Mouse (Mus musculus) gastrocnemius, postnatal 25 days (tissue): Measurements from ENCODE around the gene Tcirg1. TPM values are rescaled to one million over a fixed set of nuclear protein-coding genes. Genes with fewer than 3 reads are reported as not detected.

ENCODE experiments used
- DNase-seq: peaks from one replicate; pipeline ENCODE4 v3.0.0; 2022
- total RNA-seq, 2 experiments: library from RNA; stranded (reverse); gene quantifications; 1 replicate in 1 of 2; 2 replicates in 1 of 2; pipeline ENCODE4 v1.2.3; 2021

Tcirg1 gene
- total RNA-seq, 2 experiments from 2014 or later, result 5.2 to 7.0 TPM

DNA sequence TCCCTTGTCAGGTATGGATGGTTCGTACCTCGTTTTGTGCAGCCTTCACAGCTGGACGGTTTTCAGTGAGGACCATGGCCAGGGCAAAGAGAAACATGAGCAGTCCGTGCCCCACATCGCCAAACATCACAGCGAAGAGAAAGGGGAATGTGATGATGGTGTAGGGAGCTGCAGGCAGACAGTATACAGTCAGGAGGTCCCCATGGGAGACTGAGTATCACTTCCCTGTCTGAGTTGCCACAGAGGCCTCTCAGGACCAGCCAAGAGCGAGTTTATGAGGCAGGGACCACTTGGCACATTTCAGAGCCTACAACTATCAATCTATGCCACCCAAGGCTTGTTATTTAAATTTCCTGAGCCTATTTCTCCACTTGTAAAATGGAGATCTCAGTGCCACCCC, 8.0 kb downstream of the Tcirg1 start:
- DNase-seq, result no peak

DNA sequence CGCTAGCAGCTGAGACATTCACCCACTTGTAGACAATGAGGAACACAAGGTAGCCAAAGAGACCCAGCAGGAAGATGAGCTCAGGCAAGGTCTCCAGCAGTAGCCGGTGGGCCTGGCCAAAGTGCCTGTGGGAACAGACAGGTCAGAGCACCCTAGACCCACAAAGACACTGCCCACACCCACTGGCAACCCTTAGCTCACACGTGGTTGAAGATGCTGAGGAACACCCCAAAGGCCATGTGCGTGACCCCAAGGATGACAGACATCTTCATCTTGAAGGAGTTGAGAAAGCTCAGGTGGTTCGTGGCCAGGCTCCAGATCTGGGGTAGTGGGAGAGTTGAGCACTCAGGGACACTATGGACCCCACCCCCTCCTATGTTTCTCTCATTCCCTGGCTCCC, 9.4 kb downstream of the Tcirg1 start:
- DNase-seq, result no peak

DNA sequence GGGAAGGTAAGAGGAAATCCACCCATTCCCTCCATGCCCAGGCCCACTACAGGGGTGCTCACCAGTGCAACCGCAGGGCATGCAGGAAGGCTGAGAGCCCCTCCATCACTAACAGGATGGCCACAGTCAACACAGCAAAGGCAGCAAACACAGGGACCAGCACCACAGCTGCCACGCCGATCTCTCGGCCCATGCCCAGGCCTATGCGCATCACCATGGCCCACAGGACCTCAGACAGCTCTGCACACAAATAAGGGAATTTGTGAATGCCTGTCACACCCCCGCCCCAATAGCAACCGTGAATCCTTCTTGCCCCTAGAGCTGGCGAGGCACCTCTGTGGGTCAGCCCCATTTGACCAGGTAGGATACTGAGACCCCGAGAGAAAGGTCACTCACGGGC, 10.7 kb downstream of the Tcirg1 start:
- no peak for DNase-seq

DNA sequence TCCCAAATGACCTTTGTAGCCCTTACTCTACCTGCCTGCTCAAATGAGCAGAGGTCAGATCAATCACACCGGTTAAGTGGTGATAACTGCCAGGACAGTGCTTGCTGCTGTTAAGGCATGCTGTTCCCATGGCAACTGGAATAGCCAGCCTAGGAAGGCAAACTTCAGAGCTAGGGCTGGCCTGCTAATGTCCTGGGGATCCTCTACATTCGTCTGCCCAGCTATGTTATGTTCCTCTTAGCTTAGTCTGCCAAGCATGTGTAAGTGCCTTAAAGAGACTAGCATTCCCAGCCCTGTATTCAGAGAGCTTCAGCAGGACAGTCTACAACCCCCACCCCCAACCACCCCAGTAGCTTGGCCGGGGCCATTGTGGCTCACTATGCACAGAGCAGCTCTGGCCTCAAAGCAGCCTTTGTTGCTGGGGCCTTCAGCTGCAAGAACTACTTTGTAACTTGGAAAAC, 11.7 kb downstream of the Tcirg1 start:
- no peak for DNase-seq

DNA sequence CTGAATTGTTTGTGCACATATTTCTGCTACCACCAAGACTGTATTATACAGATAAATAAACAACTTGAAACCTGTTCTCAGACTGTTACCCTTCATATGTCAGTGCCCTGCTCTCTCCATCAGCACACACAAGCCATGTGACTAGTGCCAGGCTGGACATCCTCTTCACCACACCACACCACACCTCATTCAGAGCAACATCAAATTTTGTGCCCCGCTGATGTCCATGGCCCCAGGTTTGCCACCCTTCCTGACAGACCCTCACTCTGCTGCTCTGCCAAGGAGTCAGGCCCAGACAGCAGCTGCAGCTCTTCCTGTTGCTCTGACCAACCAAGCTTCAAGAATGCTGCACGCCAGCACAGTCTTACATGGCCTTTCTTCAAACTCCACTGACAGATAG, 12.6 kb downstream of the Tcirg1 start:
- no peak for DNase-seq

DNA sequence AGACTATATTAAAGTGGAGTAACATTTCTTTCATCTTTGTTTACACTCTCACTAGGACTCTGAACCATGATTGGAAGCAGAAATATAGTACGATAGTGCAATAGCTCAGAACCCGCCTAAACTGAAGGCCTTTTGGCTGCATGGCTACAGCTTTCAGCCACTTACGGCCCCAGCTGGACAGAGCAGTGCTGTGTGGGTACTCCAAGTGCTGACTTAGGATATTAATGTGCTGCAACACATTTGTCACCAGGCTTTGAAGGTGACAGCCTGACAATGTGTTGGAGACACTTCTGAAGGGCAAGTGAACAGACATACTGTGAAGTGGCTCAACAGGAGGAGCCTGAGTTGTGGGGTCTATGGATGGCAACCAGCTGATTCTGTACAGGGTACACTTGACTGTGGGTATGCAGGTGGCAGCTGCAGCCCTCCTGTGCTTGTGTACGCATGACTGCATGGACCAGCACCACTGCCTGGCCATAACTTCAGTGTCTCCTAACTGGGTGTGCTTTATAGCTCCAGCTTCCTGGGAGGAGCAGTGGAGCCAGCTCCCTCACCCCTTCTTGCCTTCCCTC, 13.3 kb downstream of the Tcirg1 start:
- DNase-seq, result no peak

DNA sequence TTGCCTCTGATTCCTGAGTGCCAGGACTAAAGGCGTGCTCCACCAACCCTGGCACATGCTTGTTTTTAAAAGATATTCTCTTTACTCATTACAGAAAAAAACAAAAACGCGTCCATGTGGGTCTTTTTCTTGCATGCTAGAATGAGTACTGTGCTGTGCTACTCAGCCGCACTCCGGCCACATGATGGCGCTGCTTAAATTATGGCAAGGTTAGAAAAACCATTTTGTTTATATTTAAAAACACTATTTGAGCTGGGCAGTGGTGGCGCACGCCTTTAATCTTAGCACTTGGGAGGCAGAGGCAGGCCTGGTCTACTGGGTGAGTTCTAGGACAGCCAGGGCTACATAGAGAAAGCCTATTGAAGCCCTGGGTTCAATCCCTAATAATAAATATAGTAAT, 16.8 kb downstream of the Tcirg1 start:
- DNase-seq, result no peak

DNA sequence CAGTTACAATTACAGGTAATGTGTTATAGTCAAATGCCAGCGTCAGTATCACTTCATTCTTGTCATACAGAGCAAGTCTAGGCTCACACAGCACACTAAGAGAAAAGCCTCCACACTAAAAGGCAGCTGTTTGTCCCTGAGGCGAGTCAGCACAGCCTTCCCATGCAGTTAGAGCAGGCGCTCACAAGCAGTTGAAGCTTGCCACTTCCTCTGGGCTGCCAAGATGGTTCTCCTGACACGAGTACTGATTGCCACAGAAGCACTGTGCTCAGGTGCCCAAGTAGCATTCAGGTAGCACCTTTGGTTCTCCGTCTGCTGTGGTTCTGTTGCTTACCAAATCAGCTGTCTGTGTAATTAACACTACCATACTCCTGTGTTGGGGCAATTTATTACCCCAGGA, 17.8 kb downstream of the Tcirg1 start:
- DNase-seq, result no peak

DNA sequence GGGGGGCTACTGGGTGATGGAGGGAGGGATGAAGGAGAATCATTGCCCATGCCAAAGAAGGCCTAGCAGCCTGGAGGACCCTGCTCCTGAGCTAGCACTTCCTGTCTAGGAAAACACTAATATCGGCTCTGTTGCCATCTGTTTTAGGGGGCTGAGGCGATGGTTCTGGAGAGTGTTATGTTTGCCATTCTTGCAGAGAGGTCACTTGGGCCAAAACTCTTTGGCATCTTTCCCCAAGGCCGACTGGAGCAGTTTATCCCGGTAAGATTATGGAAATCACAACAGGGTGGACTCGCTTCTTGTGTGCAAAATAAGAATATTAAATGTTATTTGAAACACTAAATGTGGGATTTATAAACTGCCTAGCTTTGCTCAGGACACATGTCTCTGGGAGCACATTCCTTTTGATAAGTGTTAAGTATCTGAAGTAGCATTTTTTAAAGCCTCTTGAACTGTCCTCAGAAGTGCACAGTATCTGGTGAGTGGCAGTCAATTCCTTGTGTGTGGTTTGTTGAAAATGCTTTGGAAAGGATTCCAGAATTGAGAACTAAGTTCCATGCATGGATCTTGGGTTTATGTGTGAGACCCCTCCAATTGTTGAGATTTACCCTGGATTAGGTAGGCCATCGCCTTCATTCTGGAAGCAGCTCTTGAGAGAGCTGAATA, 22.5 kb downstream of the Tcirg1 start:
- DNase-seq, result no peak

DNA sequence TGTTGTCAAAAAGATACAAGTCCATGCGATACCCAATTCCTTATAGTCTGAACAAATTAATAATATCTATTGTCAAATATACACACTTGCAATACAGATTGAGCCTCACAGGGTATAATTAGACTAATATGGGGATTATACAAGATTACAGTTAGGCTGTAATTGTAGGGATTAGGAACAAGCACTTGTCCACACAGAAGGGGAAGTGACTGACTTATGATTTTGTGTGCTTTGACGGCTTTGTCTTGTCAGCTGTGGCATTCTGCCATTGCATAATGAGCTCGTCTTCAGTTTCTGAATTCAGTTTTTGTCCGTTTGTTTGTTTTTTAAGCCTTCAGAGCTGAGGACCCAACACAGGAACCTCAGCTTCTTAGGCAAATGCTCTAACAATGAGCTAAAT, 24.7 kb downstream of the Tcirg1 start:
- no peak for DNase-seq

DNA sequence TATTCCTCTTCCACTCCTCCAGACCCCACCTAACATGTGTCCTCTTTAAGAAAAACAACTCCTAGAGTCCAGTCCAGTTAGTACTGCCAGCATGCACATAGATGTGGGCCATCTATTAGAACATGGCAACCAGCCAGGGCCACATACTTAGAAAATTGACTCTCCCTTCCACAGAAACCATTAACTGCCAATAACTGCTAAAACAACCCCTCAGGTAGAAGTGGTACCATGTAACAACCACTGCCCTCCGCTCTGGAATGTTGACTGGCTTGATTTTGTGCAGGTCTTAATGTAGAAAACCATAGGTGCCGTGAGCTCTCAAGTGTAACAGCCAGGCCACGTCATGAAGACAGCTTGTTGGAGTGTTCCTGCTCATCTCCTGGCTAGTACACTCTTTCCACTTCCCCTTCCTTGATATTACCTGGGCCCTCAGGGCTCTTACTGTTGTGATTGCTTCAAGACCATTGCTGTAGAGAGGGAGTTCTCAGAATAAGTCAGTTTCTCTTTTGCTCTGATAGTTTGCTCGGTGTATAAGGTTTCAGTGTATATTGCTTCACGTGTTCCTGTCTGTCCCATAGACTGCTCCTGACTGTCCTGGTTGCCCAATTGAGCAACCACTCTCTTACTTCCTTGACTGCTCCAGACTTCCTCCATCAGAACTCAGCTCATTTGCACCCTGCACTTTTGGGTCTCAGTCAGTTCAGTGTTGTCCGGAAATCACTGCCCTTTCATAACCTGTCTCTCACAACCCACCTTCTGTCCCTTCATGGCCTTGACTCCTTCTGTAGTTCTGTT, 26.7 kb downstream of the Tcirg1 start:
- no peak for DNase-seq

DNA sequence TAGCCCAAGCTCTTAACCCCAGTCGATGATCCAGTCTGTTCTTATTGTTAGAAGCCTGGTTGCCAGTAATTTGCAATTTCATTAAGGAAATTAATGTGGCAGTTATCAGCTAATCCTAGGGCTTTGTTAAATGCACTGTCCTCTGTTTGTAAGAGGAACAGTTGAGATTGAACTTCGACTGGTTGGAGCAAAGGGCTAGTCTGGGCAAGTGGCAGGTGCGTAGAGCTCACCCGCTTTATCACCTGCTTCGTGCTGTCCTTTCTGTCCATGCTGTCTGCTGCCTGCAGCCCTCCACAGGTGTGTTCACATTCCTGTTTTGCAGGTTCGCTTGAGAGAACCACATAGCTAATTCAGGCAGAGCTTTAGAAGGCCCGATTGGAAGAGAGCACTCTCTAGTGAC, 31.9 kb downstream of the Tcirg1 start:
- DNase-seq, result no peak

DNA sequence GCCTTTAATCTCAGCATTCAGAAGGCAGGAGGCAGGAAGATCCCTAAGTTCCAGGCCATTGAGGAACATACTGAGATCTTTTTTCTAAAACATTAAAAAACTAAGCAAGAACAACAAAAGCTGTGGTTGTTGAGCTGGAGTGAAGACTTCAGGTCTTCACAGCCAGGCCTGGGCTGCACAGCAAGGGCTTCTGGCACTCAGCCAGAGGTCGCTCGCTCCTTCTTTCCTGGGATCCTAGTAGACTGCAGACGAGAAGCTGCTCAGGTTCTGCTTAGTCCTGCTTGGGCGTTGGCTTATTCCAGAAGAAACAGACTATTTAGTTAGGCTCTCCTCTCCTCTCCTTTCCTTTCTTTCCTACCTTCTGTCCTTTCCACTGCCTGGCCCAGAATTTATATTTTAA, 34.6 kb downstream of the Tcirg1 start:
- no peak for DNase-seq

DNA sequence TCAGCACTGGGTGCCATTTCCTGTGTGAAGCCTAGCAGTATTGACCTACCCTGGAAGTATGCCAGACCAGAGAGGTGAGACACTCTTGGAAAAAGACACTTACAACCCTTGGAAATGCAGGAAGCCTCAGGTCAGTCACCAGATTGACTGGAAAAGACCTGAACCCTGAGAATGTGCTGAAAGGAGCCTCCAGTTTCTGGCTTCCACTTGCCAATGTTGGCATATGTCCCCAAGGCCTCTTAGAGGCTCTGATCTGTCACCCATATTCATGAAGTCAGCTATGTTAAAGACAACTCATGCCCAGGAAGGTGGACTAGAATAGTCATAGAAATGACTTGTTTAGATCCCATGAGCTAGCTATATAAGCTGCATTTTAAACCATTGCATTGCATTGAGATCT, 35.5 kb downstream of the Tcirg1 start:
- no peak for DNase-seq

DNA sequence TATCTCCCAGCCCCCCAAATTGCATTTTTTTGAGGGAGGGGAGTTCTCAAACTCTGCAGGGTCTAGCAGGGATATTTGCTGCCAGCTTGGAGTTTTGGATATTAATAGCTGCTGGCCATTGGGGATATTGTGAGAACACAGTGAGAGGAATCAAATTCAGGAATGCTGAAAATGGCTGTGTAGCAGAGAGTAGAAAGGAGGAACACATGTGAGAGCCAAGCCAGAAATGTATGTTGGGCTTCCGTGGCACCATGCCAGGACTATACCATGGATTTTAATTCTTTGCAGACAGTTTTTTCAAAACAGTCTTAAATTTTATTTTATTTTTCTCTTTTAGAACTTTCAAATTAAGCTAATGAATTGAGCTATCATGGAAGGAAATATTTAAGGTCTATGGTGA, 38.6 kb downstream of the Tcirg1 start:
- DNase-seq, result no peak

DNA sequence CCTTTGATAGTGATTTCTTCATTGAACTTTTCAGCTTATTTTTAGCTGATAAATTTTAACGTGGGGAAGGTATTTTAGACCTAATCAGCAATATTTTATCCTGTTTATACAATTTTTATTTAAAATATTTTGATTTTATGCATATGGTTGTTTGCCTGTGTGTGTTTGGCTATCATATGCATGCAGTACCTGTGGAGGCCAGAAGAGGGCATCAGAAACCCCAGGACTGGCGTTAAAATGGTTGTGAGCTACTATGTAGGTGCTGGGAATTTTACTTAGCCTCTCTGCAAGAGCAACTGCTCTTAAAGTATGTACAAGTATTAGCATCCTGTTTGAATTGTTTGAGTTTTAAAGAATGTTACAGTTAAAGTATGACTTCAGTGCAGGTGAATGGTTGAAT, 42.0 kb downstream of the Tcirg1 start:
- DNase-seq, result no peak

DNA sequence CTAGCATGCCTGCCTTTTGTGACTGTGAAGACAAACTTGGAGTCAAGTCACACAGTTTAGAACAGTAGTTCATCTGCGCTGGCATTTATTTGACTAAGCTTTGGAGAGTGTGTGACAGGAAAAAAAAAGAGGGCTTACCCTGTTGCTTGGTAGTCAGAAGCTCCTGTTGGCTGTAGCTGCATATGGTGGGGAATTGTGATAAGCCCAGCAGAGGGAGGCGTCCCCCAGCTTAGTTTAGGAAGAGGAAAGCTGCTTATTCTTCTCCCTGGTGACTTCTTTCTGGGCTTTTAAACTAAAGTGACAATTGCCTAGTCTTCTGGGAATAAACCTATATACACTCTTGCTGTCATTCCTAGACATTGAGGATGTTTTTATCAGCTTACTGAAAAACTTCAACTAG, 44.2 kb downstream of the Tcirg1 start:
- DNase-seq, result no peak

DNA sequence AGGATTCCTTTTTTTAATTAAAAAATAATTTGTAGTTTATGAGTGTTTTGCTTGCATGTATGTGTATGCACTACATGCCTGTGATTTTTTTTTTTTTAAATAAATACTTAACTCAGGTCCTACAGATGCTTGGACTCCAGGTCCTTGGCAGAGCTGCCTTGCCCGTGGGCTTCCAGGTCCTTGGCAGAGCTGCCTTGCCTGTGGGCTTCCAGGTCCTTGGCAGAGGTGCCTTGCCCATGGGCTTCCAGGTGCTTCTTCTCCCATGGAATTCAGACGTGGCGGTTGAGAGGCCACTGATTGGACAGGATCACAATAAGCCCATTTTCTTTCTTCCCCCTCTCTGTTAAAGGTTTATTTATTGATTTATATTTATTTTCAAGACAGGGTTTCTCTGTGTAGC, 49.7 kb downstream of the Tcirg1 start:
- no peak for DNase-seq

DNA sequence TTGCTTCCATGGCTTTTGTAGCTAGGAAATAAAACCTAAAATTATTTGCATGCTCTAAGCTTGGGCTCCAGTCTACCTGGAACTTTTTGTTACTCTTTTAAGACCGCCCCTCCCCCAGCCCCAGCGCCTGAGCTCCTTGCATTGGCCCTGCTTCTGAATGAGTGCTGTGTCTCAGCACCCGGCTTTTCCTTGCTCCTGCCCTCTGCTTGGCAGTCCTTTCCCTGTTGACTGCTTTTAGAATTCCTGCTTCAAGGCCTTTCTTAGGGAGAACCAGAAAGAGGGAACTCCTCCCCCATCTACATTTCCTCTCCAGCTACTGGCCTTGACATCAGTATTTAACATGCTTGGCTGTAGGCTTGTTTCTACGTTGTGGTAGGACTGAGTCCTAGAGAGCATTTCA, 51.3 kb downstream of the Tcirg1 start:
- DNase-seq, result no peak

DNA sequence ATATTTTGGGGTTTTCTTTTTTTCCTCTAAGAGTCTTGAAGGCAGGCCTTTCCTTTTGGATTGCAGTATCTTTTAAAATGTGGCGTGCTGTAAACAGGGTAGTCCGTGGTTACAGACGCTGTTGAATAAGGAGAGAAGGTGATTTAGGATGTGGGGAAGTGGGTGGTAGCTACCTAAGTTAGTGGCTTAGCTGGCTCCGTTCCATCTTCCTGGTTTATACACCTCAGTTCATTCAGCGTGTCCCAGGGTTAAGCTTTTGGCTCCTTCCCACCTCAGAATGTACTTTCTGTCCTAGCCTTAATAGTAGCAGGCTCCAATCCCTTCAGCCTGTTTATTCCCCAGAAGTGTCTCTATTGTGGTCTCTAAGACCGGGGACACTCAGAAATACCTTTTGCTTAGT, 51.8 kb downstream of the Tcirg1 start:
- no peak for DNase-seq

DNA sequence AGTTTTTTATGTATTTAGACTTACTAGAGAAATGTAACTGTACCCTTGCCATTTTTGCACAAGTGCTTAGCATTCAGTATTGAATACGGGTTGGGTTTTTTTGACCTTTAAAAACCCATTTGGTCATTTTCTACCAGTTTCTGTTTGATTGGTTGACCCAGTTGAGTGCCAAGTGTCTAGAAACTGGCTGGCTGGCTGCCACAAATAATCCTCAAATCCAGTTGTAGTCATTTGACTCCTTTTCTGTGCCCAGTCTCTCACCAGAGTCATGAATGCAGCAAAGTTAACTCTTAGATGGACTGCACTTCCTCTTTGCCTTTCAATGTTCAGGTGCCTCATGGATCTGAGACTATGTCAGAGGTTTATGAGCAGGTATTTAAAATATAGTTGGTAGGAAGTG, 53.0 kb downstream of the Tcirg1 start:
- no peak for DNase-seq

DNA sequence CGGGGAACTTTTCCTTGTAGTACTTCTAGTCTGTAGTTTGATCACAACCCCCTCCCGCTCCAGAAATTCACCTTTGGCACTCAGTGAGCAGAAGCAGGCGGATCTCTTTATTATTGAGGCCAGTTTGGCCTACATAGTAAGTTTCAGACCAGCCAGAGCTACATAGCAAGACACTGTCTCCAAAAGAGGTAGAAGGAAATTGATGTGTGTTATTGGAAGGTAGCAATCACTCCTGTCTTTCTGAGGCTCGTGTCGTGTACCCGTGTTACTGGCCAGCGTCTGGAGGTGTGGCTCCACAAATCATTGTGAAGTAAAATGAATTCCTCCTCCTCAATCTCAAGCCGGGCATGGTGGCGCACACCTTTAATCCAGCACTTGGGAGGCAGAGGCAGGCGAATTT, 53.8 kb downstream of the Tcirg1 start:
- DNase-seq, result no peak

DNA sequence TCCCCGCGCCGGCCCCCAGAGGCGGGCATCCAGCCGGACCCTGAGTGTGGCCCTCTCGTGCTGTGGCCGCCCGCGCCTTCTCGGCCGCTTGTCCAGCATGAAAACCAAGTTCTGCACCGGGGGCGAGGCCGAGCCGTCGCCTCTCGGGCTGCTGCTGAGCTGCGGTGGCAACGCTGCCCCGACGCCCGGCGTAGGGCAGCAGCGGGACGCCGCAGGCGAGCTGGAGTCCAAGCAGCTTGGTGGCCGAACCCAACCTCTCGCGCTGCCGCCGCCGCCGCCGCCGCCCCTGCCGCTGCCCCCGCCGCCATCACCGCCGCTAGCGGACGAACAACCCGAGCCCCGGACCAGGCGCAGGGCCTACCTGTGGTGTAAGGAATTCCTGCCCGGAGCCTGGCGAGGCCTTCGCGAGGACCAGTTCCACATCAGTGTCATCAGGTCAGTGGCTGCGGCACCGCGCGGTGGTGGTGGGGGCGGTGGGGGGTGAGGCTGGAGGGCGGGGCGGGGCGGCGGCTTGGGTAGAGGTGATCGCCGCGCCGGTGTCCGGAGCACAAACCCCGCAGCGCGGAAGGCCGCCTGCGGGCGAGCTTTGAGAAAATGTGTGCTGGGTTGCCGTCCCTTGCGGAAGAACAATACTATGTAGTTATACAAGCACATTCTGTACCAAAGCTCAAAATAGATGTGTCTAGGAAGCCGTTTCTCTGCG, 54.8 kb downstream of the Tcirg1 start:
- DNase-seq, result peak; percentile 50
